Mouse (Mus musculus): ENCODE results near the gene Ccar1. TPM values are rescaled to one million over a fixed set of nuclear protein-coding genes. Genes with fewer than 3 reads are reported as not detected.

The Ccar1 gene
- polyA plus RNA-seq, 1 experiment = 58.6 TPM

DNA sequence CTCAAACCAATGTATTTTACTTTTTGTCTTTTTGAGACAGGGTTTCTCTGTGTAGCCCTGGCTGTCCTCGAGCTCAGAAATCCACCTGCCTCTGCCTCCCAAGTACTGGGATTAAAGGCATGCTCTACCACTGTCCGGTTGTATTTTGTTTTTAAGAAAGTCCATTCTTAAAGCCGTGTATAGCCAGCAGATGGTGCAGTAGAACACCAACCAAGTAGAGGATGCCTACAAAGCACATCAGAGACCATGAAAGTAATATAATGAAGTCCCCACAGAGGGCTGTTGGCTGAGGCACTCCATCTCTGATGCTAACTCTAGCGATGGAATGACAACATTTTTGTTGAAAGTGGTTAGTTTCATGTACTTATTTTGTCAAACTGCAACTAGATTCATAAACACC lies 17.9 kb upstream of the Ccar1 start:
- Histone ChIP-seq H3K27me3 (replicated peaks; ENCODE audit: control insufficient read depth, insufficient read depth, low read length) (no peaks in the 10 kb centered on the region), H3K4me3 (ENCODE audit: insufficient read depth, low read depth, low read length) (no peak overlapping the region), H3K36me3 (ENCODE audit: control insufficient read depth, insufficient read depth, low read length) (no peaks in the 10 kb centered on the region), H3K27ac (ENCODE audit: insufficient read depth, low read depth, low read length) (no peak overlapping the region), H3K4me1 (ENCODE audit: control insufficient read depth, insufficient read depth, low read length) (no peaks in the 10 kb centered on the region)
- peak; percentile 26 for DNase-seq
- no peak for TF ChIP-seq CTCF (conservative IDR thresholded peaks at IDR 0.05; ENCODE audit: insufficient read depth, insufficient read length, low read depth, low read length)
- no peak for TF ChIP-seq POLR2A (IDR thresholded peaks at IDR 0.05; ENCODE audit: low read depth, low read length)
- WGBS = 59% methylated on average over 4 of the region's 4 CpGs

- H3K4me1 ChIP-seq (ENCODE audit: control insufficient read depth, insufficient read depth, low read length) = no peaks in the 10 kb centered on the region
- H3K4me3 ChIP-seq (ENCODE audit: insufficient read depth, low read depth, low read length) = no peak overlapping the region
- no peak overlapping the region for H3K27ac ChIP-seq (ENCODE audit: insufficient read depth, low read depth, low read length)
- 94% methylated on average over 2 of the region's 2 CpGs for WGBS
- DNase-seq = no peak
- no peaks in the 10 kb centered on the region for H3K27me3 ChIP-seq (replicated peaks; ENCODE audit: control insufficient read depth, insufficient read depth, low read length)
- TF ChIP-seq POLR2A (IDR thresholded peaks at IDR 0.05; ENCODE audit: low read depth, low read length) = no peak
- no peak for TF ChIP-seq CTCF (conservative IDR thresholded peaks at IDR 0.05; ENCODE audit: insufficient read depth, insufficient read length, low read depth, low read length)
- H3K36me3 ChIP-seq (ENCODE audit: control insufficient read depth, insufficient read depth, low read length) = no peaks in the 10 kb centered on the region
These were observed 16.7 kb upstream of the Ccar1 start for GRCm38 (mm10) chr10:62808766-62809165.

DNA sequence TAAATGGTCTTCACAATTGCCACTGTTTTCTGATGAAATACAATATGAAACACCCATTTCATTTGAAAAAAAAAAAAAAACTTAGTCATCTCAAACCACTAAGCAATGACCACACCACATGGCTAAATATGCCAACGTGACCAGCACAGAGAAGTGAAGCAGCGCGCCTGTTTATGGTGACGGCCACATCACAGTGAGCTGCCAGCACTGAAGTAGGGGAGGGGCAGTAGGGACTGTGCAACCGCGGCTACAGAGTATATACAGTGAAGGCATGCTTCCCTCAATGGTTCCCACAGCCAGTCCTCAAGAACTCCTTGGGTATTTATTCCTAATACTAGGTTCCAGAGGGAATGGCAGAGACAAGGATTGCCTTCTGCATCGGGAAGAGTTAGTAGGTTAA lies 16.2 kb upstream of the Ccar1 start:
- Histone ChIP-seq H3K36me3 (ENCODE audit: control insufficient read depth, insufficient read depth, low read length) (no peaks in the 10 kb centered on the region), H3K27ac (ENCODE audit: insufficient read depth, low read depth, low read length) (no peak overlapping the region), H3K27me3 (replicated peaks; ENCODE audit: control insufficient read depth, insufficient read depth, low read length) (no peaks in the 10 kb centered on the region), H3K4me3 (ENCODE audit: insufficient read depth, low read depth, low read length) (no peak overlapping the region), H3K4me1 (ENCODE audit: control insufficient read depth, insufficient read depth, low read length) (no peaks in the 10 kb centered on the region)
- no peak for DNase-seq
- WGBS = 95% methylated on average over 7 of the region's 7 CpGs
- TF ChIP-seq CTCF (conservative IDR thresholded peaks at IDR 0.05; ENCODE audit: insufficient read depth, insufficient read length, low read depth, low read length) (no peak), POLR2A (IDR thresholded peaks at IDR 0.05; ENCODE audit: low read depth, low read length) (no peak)

DNA sequence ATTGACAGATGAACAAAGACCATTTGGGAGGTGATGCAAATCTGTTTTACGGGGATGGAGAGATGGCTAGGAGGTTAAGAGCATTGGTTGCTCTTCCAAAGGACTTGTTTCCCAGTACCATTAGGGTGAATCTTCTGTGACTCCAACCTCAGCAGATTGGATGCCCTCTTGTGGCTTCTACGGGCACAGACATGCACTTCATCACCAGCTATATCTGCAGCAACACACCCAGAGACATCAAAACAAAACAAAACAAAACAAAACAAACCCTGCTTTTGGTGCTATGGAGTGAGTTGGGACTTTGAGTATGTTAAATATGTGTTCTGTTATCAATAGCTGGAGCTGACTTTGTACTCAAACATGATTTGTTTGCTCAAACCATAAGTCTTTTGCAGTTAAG lies 12.0 kb upstream of the Ccar1 start:
- H3K27ac ChIP-seq (ENCODE audit: insufficient read depth, low read depth, low read length) = no peak overlapping the region
- H3K4me1 ChIP-seq (ENCODE audit: control insufficient read depth, insufficient read depth, low read length) = no peaks in the 10 kb centered on the region
- H3K27me3 ChIP-seq (replicated peaks; ENCODE audit: control insufficient read depth, insufficient read depth, low read length) = no peaks in the 10 kb centered on the region
- no peak overlapping the region for H3K4me3 ChIP-seq (ENCODE audit: insufficient read depth, low read depth, low read length)
- TF ChIP-seq CTCF (conservative IDR thresholded peaks at IDR 0.05; ENCODE audit: insufficient read depth, insufficient read length, low read depth, low read length) (peak; percentile 48), POLR2A (IDR thresholded peaks at IDR 0.05; ENCODE audit: low read depth, low read length) (no peak)
- peak; percentile 14 for DNase-seq
- no peaks in the 10 kb centered on the region for H3K36me3 ChIP-seq (ENCODE audit: control insufficient read depth, insufficient read depth, low read length)
- 75% methylated on average over 2 of the region's 2 CpGs for WGBS

- no peak for DNase-seq
- TF ChIP-seq POLR2A (IDR thresholded peaks at IDR 0.05; ENCODE audit: low read depth, low read length) (no peak), CTCF (conservative IDR thresholded peaks at IDR 0.05; ENCODE audit: insufficient read depth, insufficient read length, low read depth, low read length) (no peak)
- H3K27me3 ChIP-seq (replicated peaks; ENCODE audit: control insufficient read depth, insufficient read depth, low read length) = no peaks in the 10 kb centered on the region
- WGBS = 100% methylated on average over 2 of the region's 2 CpGs
- H3K27ac ChIP-seq (ENCODE audit: insufficient read depth, low read depth, low read length) = no peak overlapping the region
- no peaks in the 10 kb centered on the region for H3K4me1 ChIP-seq (ENCODE audit: control insufficient read depth, insufficient read depth, low read length)
- no peak overlapping the region for H3K4me3 ChIP-seq (ENCODE audit: insufficient read depth, low read depth, low read length)
- H3K36me3 ChIP-seq (ENCODE audit: control insufficient read depth, insufficient read depth, low read length) = no peaks in the 10 kb centered on the region
These were observed 11.2 kb upstream of the Ccar1 start for GRCm38 (mm10) chr10:62803296-62803695.

DNA sequence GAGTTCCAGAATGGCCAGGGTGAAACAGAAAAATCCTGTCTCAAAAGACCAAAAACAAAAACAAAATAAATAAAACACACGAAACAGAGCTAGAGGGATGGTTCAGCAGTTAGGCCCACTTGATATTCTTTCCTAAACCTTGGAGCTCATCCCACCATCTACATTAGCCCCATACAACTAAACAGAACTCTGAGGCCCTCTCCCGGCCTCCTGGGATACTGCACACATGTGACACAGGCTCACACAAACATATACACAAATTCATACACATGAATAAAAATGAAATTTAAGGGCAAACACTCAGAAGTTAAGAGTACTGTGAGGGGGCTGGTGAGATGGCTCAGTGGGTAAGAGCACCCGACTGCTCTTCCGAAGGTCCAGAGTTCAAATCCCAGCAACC lies 2.1 kb upstream of the Ccar1 start:
- Histone ChIP-seq H3K36me3 (ENCODE audit: control insufficient read depth, insufficient read depth, low read length) (no peaks in the 10 kb centered on the region; the same call in none of the 2 replicates), H3K27me3 (replicated peaks; ENCODE audit: control insufficient read depth, insufficient read depth, low read length) (no peaks in the 10 kb centered on the region), H3K4me3 (ENCODE audit: insufficient read depth, low read depth, low read length) (no peak overlapping the region), H3K4me1 (ENCODE audit: control insufficient read depth, insufficient read depth, low read length) (peaks cover 9% of the 10 kb centered on the region; the same call in 1 of the 2 replicates), H3K27ac (ENCODE audit: insufficient read depth, low read depth, low read length) (no peak overlapping the region)
- 93% methylated on average over 4 of the region's 4 CpGs for WGBS
- TF ChIP-seq CTCF (conservative IDR thresholded peaks at IDR 0.05; ENCODE audit: insufficient read depth, insufficient read length, low read depth, low read length) = no peak
- no peak for TF ChIP-seq POLR2A (IDR thresholded peaks at IDR 0.05; ENCODE audit: low read depth, low read length)
- DNase-seq = no peak

- 45% methylated on average over 2 of the region's 2 CpGs for WGBS
- DNase-seq = peak; percentile 18
- TF ChIP-seq POLR2A (IDR thresholded peaks at IDR 0.05; ENCODE audit: low read depth, low read length) (no peak), CTCF (conservative IDR thresholded peaks at IDR 0.05; ENCODE audit: insufficient read depth, insufficient read length, low read depth, low read length) (no peak)
- Histone ChIP-seq H3K27me3 (replicated peaks; ENCODE audit: control insufficient read depth, insufficient read depth, low read length) (no peaks in the 10 kb centered on the region), H3K4me1 (ENCODE audit: control insufficient read depth, insufficient read depth, low read length) (peaks cover 9% of the 10 kb centered on the region; the same call in 1 of the 2 replicates), H3K27ac (ENCODE audit: insufficient read depth, low read depth, low read length) (peak overlapping the region; percentile 95), H3K4me3 (ENCODE audit: insufficient read depth, low read depth, low read length) (peak overlapping the region; percentile 50), H3K36me3 (ENCODE audit: control insufficient read depth, insufficient read depth, low read length) (peaks cover 2% of the 10 kb centered on the region)
These were observed 986 bp upstream of the Ccar1 start for GRCm38 (mm10) chr10:62793091-62793453.
